Mouse (Mus musculus): ENCODE results near the gene Zfyve19. TPM values are rescaled to one million over a fixed set of nuclear protein-coding genes. Genes with fewer than 3 reads are reported as not detected.

Gene Zfyve19
- 28.7 and 29.3 TPM in 2 replicates for polyA plus RNA-seq (2015; fragmentation: Nextera tagmentation; extraction: Ambion mirVana)

DNA sequence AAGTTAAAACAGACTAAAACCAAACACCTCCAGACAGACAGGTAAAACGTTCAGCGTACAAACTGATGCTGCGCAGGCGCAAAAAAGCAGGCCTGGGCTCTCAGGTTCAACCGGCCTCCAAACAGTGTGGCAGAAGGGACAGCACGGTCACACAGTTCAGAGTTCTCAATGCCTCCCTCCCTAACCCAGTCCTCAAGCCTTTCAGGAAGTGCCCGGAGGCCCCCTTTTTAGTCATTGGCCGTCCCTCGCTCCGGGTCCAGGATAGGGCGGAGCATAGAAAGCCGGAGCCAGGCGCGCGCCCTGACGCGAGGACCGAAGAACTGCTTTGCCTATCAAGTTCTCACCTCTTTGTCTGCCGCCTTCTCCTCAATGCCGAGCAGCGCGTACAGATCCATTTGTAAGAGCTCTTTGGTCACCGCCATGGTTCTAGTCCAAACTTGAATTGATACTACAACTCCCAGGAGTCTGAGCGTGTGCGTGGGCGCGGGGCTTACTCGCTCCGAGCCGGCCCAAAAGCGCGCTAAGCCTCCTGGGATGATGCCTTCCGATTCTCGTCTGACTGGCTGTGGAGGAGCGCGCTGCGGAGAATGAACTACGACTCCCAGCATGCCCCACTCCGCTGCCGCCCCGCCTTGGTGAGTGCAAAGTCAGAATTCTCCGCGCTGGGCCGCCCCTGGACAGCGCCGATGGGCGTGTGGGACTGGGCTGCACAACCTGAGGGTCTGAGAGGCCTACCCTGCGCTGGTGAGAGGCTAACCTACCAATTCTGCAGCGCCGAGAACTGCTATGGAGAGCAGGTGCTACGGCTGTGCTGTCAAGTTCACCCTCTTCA lies at the start of gene Zfyve19, which contains the start of gene Dnajc17:
Zfyve19 (plus strand) TSS at position 274 of the 832 bp plus-strand sequence.
Dnajc17 (minus strand) TSS at position 452 of the 832 bp plus-strand sequence.

GRCm38 (mm10) chr2:119166901-119167865 lies 41.2 kb upstream of the Zfyve19 start, which contains the start of gene Gchfr:
Gene Gchfr, plus strand, starts transcription at chr2:119167773.

DNA sequence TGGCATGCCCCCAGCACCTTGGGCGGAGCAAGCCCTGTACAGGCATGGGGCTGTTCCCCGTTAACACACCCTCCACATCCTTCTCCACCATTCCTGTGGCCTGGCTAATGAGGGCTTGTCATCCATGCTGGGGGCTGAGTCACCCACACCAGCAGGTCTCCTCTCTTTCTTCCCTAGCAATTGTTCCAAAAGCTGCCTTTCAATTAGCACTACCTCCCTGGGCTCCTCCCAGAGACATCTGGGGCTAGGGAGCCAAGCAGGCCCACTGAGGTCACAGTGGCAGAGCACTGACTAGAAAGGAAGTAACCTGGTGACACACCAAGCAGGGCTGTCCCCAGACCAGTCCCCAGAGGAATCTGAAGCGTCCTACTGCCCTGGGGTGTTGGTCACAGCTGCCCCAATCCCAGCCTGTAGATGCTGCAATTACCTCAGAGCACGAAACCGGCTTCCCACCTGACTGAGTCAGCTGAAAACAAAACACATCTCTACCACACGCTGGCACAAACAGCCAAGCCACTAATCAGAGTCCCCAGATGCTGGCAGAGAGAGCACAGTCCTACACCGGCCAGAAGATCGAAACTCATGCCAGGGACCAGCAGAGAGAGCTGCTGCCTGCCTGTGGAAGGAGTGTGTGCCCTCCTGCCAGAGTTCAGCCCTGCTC lies 34.3 kb upstream of the Zfyve19 start, which contains the start of gene Gm14137:
Gm14137 (plus strand) TSS at position 519 of the 661 bp plus-strand sequence.

GRCm38 (mm10) chr2:119229775-119230704 lies 21.6 kb downstream of the Zfyve19 start, which contains the start of gene Ppp1r14d:
Gene Ppp1r14d, minus strand, starts transcription at chr2:119229906.

DNA sequence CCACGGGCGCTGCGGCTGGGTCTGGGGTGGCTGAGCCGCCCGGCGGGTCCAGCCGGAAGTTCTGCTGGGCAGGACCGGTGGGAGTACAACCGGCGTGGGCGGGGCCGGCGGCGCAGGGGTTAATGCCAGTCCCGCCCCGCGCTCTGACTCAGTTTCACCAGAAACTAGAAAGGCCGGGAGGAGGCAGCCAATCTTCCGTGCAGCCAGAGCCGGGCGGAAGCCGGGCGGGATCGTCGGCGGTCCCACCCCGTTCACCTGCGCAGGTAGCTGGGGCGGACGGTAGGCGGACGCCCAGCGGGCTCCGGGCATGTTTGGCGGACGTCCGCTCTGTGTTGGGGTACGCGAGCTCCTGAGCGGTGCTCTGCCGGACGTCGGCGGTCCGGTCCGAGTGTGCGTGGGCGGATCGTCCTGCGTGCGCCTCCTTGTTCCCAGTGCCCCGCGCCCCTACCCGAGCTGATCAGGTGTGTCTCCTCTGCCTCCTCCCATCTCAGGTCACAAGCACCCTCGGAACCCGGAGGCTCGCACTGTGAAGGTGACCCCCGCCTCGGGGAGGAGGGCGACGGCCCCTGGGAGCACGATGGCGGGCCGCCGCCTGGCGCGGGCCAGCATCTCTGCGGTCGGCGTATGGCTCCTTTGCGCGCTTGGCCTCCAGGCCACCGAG lies 28.9 kb downstream of the Zfyve19 start, which contains the start of gene Spint1:
Spint1 (plus strand) TSS at position 153 of the 661 bp plus-strand sequence.

Other genes with a start within 250 kb of the Zfyve19 start
- gene Ccdc32, start 179.2 kb upstream of the Zfyve19 start, polyA plus RNA-seq (2015; fragmentation: Nextera tagmentation; extraction: Ambion mirVana): 17.5 and 17.8 TPM in 2 replicates
- 1.2 and 1.4 TPM in 2 replicates for gene Rpusd2, start 173.8 kb upstream of the Zfyve19 start, polyA plus RNA-seq (2015; fragmentation: Nextera tagmentation; extraction: Ambion mirVana)
- gene Knl1, start 161.5 kb upstream of the Zfyve19 start, polyA plus RNA-seq (2015; fragmentation: Nextera tagmentation; extraction: Ambion mirVana): 9.1 and 14.7 TPM in 2 replicates
- 10.8 and 15.5 TPM in 2 replicates for gene Rad51, start 95.8 kb upstream of the Zfyve19 start, polyA plus RNA-seq (2015; fragmentation: Nextera tagmentation; extraction: Ambion mirVana)
- gene Rmdn3, start 51.6 kb upstream of the Zfyve19 start, polyA plus RNA-seq (2015; fragmentation: Nextera tagmentation; extraction: Ambion mirVana): 30.9 and 32.2 TPM in 2 replicates
- 1.2 and 3.8 TPM in 2 replicates for gene Gchfr, start 40.8 kb upstream of the Zfyve19 start, polyA plus RNA-seq (2015; fragmentation: Nextera tagmentation; extraction: Ambion mirVana)
- 0.10 and 0.13 TPM in 2 replicates for gene Gm14137, start 34.1 kb upstream of the Zfyve19 start, polyA plus RNA-seq (2015; fragmentation: Nextera tagmentation; extraction: Ambion mirVana)
- 11.2 and 12.2 TPM in 2 replicates for gene Dnajc17, start 178 bp downstream of the Zfyve19 start, polyA plus RNA-seq (2015; fragmentation: Nextera tagmentation; extraction: Ambion mirVana)
- 0.66 and 1.1 TPM in 2 replicates for gene Ppp1r14d, start 21.3 kb downstream of the Zfyve19 start, polyA plus RNA-seq (2015; fragmentation: Nextera tagmentation; extraction: Ambion mirVana)
- 81.7 and 90.6 TPM in 2 replicates for gene Spint1, start 28.7 kb downstream of the Zfyve19 start, polyA plus RNA-seq (2015; fragmentation: Nextera tagmentation; extraction: Ambion mirVana)
- 51.8 and 56.0 TPM in 2 replicates for gene Rhov, start 62.7 kb downstream of the Zfyve19 start, polyA plus RNA-seq (2015; fragmentation: Nextera tagmentation; extraction: Ambion mirVana)
- gene Vps18, start 80.1 kb downstream of the Zfyve19 start, polyA plus RNA-seq (2015; fragmentation: Nextera tagmentation; extraction: Ambion mirVana): 11.2 and 11.6 TPM in 2 replicates
- gene Dll4, start 117.2 kb downstream of the Zfyve19 start, polyA plus RNA-seq (2015; fragmentation: Nextera tagmentation; extraction: Ambion mirVana): 3.5 TPM in 2 replicates
- gene Chac1, start 142.6 kb downstream of the Zfyve19 start, polyA plus RNA-seq (2015; fragmentation: Nextera tagmentation; extraction: Ambion mirVana): 1.3 and 7.4 TPM in 2 replicates

Measured in urinary bladder, postnatal 0 days (tissue).